Mouse (Mus musculus) midbrain, embryonic 11.5 days (tissue): ENCODE measurements around the gene Slc16a7. TPM values are rescaled to one million over a fixed set of nuclear protein-coding genes. Genes with fewer than 3 reads are reported as not detected.

Experiments
- ATAC-seq: fragments of 200-750 bp; cut with Nextera tagmentation; 2 replicates; pipeline ENCODE4 v1.8.0; 2017; ENCODE audit warnings: moderate TSS enrichment, moderate library complexity; ENCODE audit not compliant: low FRiP score
- DNase-seq: peaks from one replicate; pipeline ENCODE4 v3.0.0; 2015; ENCODE audit warnings: low spot score; ENCODE audit errors: missing footprints
- H3K27ac ChIP-seq: fragments of 300-500 bp; sonication (generic); 2 replicates; pipeline ENCODE4 v1.5.1; 2014; ENCODE audit warnings: low read depth, low read length
- H3K27me3 ChIP-seq: fragments of 300-500 bp; sonication (generic); 2 replicates; pipeline ENCODE4 v1.6.1; 2014; ENCODE audit warnings: mild to moderate bottlenecking, low read length, moderate library complexity, mixed read lengths; ENCODE audit not compliant: control insufficient read depth, insufficient read depth
- H3K36me3 ChIP-seq: fragments of 300-500 bp; sonication (generic); 2 replicates; pipeline ENCODE4 v1.6.1; 2014; ENCODE audit warnings: mild to moderate bottlenecking, low read length, moderate library complexity, mixed read lengths; ENCODE audit not compliant: control insufficient read depth, insufficient read depth
- H3K4me1 ChIP-seq: fragments of 300-500 bp; sonication (generic); 2 replicates; pipeline ENCODE4 v1.6.1; 2014; ENCODE audit warnings: low read length; ENCODE audit not compliant: control insufficient read depth, insufficient read depth
- H3K4me2 ChIP-seq: fragments of 300-500 bp; sonication (generic); 2 replicates; pipeline ENCODE4 v1.6.1; 2014; ENCODE audit warnings: mild to moderate bottlenecking, moderate library complexity
- H3K4me3 ChIP-seq: fragments of 300-500 bp; sonication (generic); 2 replicates; pipeline ENCODE4 v1.5.1; 2014; ENCODE audit warnings: low read depth, low read length
- H3K9ac ChIP-seq: fragments of 300-500 bp; sonication (generic); 2 replicates; pipeline ENCODE4 v1.6.1; 2014; ENCODE audit warnings: low read length
- H3K9me3 ChIP-seq: fragments of 300-500 bp; sonication (generic); 2 replicates; pipeline ENCODE4 v1.6.1; 2016; ENCODE audit warnings: low read length; ENCODE audit not compliant: control insufficient read depth
- WGBS: fragments of 180-500 bp; shearing (Covaris S2); extraction: QIAGEN DNeasy Blood & Tissue Kit; methylation state at CpG from one replicate; pipeline ENCODE4 v1.1.7; 2014; 5-methylcytosine and 5-hydroxymethylcytosine counted together
- polyA plus RNA-seq: library from polyadenylated mRNA; unstranded; fragments of >200 nt; fragmentation: Nextera tagmentation; extraction: Ambion mirVana; gene quantifications from 2 replicates; pipeline ENCODE4 v1.2.1, GENCODE M21; 2014

The Slc16a7 gene
- polyA plus RNA-seq = 2.2 and 2.6 TPM in 2 replicates

DNA sequence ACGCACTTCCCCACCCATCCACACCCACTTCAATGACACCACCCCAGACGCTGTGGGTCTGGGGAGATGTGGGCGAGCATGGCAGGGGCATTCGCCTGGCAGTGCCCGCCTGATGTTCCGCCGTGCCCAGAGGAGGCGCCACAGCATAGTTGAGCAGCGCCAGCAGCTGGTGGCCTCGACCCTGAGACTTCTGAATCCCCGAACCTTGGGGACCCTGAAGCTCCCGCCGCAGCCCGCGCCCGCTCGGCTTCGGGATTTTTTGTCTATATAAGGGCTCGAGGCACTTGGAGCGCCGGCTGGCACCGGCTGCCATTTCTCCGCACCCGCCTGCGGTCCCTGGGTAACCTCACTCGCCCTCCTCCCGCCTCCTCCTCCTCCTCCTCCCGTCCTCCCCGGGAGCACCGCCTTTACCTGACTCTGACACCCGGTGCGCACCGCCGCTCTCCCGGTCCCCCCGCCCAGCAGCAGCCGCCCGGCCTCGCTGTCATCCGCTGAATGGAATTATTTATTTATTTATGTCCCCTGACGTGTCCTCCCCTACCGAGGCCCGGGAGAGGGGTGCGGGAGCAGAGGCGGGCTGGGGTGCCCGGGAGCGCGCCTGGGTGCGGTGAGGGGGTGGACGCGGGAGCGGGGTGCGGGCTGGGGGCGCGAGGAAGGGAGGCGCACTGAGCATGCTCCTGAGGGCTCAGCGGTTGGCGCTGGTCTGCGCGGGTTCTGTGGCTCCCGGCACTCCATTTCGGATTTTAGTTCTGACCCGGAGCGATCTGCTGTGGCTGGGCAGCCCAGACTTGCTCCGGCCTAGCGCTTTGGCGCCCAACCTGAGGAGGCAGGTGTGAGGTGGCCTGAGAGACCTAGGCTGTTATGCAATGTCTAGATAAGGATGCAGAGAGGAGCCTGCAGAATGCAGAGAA is at the start of gene Slc16a7:
Gene Slc16a7 (minus strand): TSS at position 590 of the 911 bp plus-strand sequence.
- peaks cover 7% of the 10 kb centered on the region for H3K4me1 ChIP-seq
- DNase-seq (peak; percentile 98), ATAC-seq (peak; percentile 97)
- H3K4me2 ChIP-seq = peak within 1 kb of the TSS; percentile 87
- H3K27ac ChIP-seq = no peak within 1 kb of the TSS
- no peaks in the 10 kb centered on the region for H3K9me3 ChIP-seq
- H3K36me3 ChIP-seq = no peaks in the 10 kb centered on the region
- H3K9ac ChIP-seq = peak within 1 kb of the TSS; percentile 71
- peaks cover 2% of the 10 kb centered on the region; the same call in 1 of the 2 replicates for H3K27me3 ChIP-seq
- under 1% methylated on average over 52 of the region's 67 CpGs for WGBS
- H3K4me3 ChIP-seq = peak within 1 kb of the TSS; percentile 72

DNA sequence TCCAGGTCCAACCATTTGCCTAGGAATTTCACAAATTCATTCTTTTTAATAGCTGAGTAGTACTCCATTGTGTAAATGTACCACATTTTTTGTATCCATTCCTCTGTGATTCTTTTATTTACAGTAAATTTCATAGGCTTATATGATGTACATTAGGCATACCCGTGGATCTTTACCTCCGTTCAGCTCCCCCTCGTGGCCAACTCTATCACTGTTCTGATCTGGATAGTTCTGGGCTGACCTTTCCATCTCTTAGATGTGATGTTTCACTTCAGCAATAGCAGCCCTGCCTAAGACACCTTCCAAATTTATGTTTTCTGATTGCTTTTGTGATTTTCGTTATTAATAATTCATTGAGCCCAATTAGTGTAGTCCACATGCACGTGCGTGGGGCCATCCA is 29.5 kb upstream of the Slc16a7 start:
- ATAC-seq (no peak), DNase-seq (peak; percentile 45)
- Histone ChIP-seq H3K27me3 (no peaks in the 10 kb centered on the region), H3K4me3 (no peak overlapping the region), H3K27ac (no peak overlapping the region), H3K9me3 (no peaks in the 10 kb centered on the region), H3K4me2 (no peak overlapping the region), H3K4me1 (no peaks in the 10 kb centered on the region), H3K36me3 (no peaks in the 10 kb centered on the region), H3K9ac (no peak overlapping the region)
- 74% methylated on average over 6 of the region's 6 CpGs for WGBS

DNA sequence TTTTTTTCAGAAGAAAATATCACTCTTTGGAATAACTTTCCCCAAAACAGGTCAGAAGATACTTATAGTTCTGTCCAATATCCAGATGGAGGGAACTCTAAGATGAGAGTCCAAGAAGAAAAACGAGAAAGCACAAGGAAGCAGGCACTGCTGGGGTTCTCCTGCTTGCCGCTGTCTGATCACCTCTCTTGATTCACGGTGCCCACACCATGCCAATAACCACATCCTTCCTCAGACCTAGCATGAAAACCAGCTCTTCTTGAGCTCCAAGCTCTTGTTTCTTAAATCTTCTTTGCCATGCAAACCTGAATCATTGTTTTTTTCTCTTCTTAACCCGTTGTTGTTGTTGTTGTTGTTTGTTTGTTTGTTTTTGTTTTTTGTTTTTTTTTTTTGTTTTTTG is 10.5 kb upstream of the Slc16a7 start:
- no peaks in the 10 kb centered on the region for H3K9me3 ChIP-seq
- no peaks in the 10 kb centered on the region for H3K27me3 ChIP-seq
- WGBS = 88% methylated on average over 4 of the region's 4 CpGs
- no peak overlapping the region for H3K27ac ChIP-seq
- no peak overlapping the region for H3K4me2 ChIP-seq
- ATAC-seq = no peak
- H3K36me3 ChIP-seq = no peaks in the 10 kb centered on the region
- H3K4me3 ChIP-seq = no peak overlapping the region
- H3K9ac ChIP-seq = no peak overlapping the region
- no peak for DNase-seq
- no peaks in the 10 kb centered on the region for H3K4me1 ChIP-seq

DNA sequence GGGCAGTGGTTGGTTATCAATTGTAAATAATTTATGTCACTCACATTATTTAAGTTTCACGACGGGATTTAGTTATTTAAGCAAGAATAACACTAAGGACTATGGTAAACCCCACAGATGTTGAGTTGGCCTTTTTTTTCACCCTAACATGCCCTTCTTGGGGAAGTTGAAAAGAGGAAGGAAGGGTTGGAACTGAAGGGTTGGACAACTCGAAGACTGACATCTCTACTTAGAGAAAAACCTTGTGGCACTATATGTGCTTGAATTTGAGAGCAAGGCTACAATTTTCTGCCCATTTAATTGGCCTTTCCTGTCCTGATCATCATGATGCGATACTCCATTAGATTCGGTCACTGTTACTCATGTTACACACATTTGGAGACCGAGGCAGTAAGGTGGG is 746 bp upstream of the Slc16a7 start:
- no peak for DNase-seq
- Histone ChIP-seq H3K9ac (no peak overlapping the region), H3K4me1 (peaks cover 7% of the 10 kb centered on the region), H3K4me3 (no peak overlapping the region), H3K27me3 (peaks cover 2% of the 10 kb centered on the region; the same call in 1 of the 2 replicates), H3K27ac (no peak overlapping the region), H3K4me2 (peak overlapping the region; percentile 87; the same call in 1 of the 2 replicates), H3K36me3 (no peaks in the 10 kb centered on the region), H3K9me3 (no peaks in the 10 kb centered on the region)
- no peak for ATAC-seq
- WGBS = 93% methylated on average over 6 of the region's 6 CpGs

DNA sequence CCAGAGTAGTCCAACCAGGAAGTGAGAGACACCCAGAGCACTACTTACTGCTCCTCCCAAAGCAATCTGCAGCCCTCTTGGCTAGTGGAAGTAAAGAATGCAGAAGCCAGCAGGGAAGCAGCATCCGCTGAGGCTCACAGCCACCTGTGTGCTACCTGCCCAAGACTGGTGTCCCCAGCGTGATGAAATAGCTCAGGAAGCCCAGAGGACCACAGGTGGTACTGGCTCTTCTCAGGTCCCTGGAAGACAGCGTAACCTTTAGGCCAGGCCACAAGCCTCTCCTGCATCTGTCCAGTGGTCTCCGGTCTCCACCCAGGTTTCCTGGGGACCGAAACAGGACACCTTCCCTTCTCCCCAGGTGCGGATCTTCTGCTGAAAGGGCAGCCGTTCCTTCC is 787 bp downstream of the Slc16a7 start:
- ATAC-seq = no peak; the same call in 1 of the 2 replicates
- H3K4me2 ChIP-seq = peak overlapping the region; percentile 87

DNA sequence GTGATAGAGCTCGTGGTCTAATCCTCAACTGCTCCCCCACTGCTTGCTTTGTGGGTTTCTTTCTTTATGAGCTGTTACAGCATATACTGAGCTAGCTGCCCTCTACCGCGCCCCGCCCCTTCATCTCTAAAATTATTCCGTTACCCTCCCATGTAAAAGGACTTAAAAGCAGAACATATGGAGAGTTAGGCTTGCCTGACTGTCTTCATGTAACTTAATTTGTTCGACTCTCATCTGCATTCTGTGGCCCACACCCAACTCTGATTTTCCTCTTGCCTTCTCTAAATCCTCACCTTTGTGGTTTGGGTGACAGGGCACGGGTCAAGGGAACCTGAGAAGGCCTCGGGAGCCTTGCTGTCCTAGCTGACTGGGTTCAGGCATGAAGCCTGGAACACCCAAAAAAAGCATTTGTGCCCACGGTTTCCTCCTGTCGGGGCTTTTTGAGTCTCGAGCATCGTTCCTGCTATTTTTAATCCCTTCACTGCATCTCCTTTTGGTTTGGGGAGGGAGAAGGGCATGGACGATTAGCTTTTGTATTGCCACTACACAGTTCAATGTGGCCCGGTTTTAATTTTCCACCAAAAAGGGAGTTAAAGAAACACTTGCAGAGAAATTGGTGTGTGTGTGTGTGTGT is 1.4 kb downstream of the Slc16a7 start:
- no peak overlapping the region for H3K27ac ChIP-seq
- no peak overlapping the region for H3K4me2 ChIP-seq
- 42% methylated on average over 14 of the region's 14 CpGs for WGBS
- H3K9ac ChIP-seq = no peak overlapping the region
- no peak overlapping the region for H3K4me3 ChIP-seq
- H3K36me3 ChIP-seq = no peaks in the 10 kb centered on the region
- DNase-seq = peak; percentile 85
- peaks cover 2% of the 10 kb centered on the region; the same call in 1 of the 2 replicates for H3K27me3 ChIP-seq
- no peak for ATAC-seq
- no peaks in the 10 kb centered on the region for H3K9me3 ChIP-seq
- H3K4me1 ChIP-seq = peaks cover 7% of the 10 kb centered on the region

More for the DNA sequence above, 787 bp downstream of the Slc16a7 start:
- H3K27ac ChIP-seq = no peak overlapping the region
- H3K4me3 ChIP-seq = peak overlapping the region; percentile 72
- peak overlapping the region; percentile 71 for H3K9ac ChIP-seq
- H3K27me3 ChIP-seq = peaks cover 2% of the 10 kb centered on the region; the same call in 1 of the 2 replicates
- H3K9me3 ChIP-seq = no peaks in the 10 kb centered on the region
- DNase-seq = peak; percentile 91
- peaks cover 7% of the 10 kb centered on the region for H3K4me1 ChIP-seq
- WGBS = 8% methylated on average over 7 of the region's 7 CpGs
- H3K36me3 ChIP-seq = no peaks in the 10 kb centered on the region

DNA sequence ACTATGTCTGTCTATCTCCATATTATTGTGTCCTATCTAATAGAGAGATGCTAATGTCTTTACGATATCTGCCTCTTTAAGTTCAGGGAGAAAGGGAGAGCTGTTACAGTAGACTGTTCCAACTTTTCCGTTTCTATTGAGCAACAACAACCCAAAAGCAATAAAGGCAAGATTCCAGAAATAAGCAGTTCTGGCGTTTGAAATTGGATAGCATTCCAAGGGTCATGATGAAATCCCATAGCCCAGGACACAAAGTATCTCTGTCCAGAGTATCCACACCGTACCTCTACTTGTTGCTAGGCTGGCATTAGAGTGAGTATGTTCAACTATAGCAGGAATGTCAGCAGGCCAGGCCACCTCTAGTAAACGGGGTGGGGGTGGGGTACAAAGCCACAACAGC is 13.7 kb downstream of the Slc16a7 start:
- Histone ChIP-seq H3K9ac (no peak overlapping the region), H3K27me3 (no peaks in the 10 kb centered on the region), H3K27ac (no peak overlapping the region), H3K4me3 (no peak overlapping the region), H3K36me3 (no peaks in the 10 kb centered on the region), H3K4me1 (no peaks in the 10 kb centered on the region), H3K9me3 (no peaks in the 10 kb centered on the region), H3K4me2 (no peak overlapping the region)
- ATAC-seq (no peak), DNase-seq (no peak)
- 79% methylated on average over 5 of the region's 5 CpGs for WGBS

DNA sequence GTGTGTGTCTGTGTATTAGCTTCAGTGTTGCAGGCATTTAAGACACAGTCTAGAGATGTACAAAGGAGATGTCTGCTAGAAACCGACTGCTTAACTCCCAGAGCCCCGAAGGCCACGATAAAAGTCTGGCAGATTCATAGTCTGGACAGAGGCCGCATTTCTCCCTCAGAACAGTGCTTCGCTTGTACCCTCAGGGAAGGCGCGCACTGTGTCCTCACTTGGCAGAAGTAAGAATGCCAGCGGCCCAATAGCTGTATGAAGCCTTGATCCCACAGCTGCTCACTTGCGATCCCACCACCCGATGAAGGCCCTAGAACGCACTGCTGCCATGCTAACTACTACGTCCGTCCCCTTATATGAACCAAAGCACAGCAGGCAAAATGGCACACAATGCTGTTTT is 16.6 kb downstream of the Slc16a7 start:
- H3K9ac ChIP-seq = no peak overlapping the region
- H3K4me1 ChIP-seq = no peaks in the 10 kb centered on the region
- ATAC-seq (no peak), DNase-seq (no peak)
- no peak overlapping the region for H3K4me3 ChIP-seq
- H3K27ac ChIP-seq = no peak overlapping the region
- H3K36me3 ChIP-seq = no peaks in the 10 kb centered on the region
- H3K27me3 ChIP-seq = no peaks in the 10 kb centered on the region
- 95% methylated on average over 13 of the region's 13 CpGs for WGBS
- no peak overlapping the region for H3K4me2 ChIP-seq
- H3K9me3 ChIP-seq = no peaks in the 10 kb centered on the region

DNA sequence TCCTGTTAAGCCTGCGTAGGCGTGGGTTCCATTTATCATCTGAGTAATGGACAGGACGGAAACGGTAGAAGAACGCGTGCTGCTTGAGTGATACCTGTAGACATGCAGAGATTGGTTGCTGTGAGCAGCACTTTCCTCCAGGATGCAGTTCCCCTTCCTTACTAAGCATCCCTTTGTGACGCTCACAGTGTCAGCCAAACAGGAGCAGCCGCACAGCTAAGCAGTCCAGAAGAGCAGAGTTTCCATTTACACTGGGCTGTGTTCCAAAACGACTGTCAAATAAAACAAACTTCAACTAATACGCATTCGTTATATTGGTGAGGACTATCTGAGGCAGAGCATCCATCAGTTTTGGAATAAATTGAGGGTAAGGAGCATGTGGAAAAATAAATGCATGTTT is 17.8 kb downstream of the Slc16a7 start:
- DNase-seq (no peak), ATAC-seq (no peak)
- no peak overlapping the region for H3K9ac ChIP-seq
- no peak overlapping the region for H3K4me3 ChIP-seq
- H3K27ac ChIP-seq = no peak overlapping the region
- no peaks in the 10 kb centered on the region for H3K4me1 ChIP-seq
- H3K36me3 ChIP-seq = no peaks in the 10 kb centered on the region
- H3K4me2 ChIP-seq = no peak overlapping the region
- WGBS = 90% methylated on average over 11 of the region's 11 CpGs
- no peaks in the 10 kb centered on the region for H3K9me3 ChIP-seq
- H3K27me3 ChIP-seq = no peaks in the 10 kb centered on the region
